Mouse (Mus musculus) liver, embryonic 14.5 days (tissue): ENCODE results near the gene Fndc5.

Experiments used
- CTCF ChIP-seq: IDR thresholded peaks from 2 replicates; pipeline ENCODE4 v1.5.1; 2016; ENCODE audit warnings: antibody characterized with exemption, low read depth, control low read depth
- EP300 ChIP-seq: IDR thresholded peaks from 2 replicates; pipeline ENCODE4 v1.6.1; 2016; ENCODE audit warnings: antibody characterized with exemption, low read depth

DNA sequence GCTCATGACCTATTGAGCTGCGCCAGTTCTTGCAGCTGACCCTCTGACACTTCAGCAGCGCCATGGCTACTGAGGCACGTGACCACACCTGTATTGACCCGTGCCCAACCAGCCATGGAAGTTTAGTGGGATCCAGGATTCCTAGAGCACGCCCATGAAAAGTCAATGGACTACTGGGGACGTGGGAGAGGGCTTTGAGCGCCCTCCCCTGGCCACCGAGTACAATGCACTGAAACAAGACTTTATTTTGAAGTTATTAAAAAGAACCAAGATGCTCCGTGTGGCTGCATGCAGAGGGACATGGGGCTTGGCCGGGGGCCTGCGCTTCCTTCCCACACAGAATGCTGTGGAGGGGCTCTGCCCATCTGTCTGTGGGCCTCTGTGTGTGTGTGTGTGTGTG lies 25.4 kb upstream of the Fndc5 start:
- TF ChIP-seq CTCF: peak; percentile 63
- no peak for TF ChIP-seq EP300
